Mouse (Mus musculus) c-Kit-negative CD71-positive TER-119-positive erythroid progenitor cells, embryonic 14.5 days (primary cell): ENCODE results near the gene Icam4.
"Not testable (repeated sequence)": the region's sequence is repeated elsewhere in the genome, so short reads cannot be mapped to it uniquely, and the experiment has no call there.

Experiments
- DNase-seq: peaks from one replicate; pipeline ENCODE4 v3.0.0-alpha.2; 2013; ENCODE audit warnings: low read depth, low spot score

The Icam4 gene

GRCm38 (mm10) chr9:21029291-21030054, at the start of gene Icam4:
Icam4 (plus strand) TSS chr9:21029373.
- DNase-seq, result peak; percentile 87

GRCm38 (mm10) chr9:20979769-20980168, 49.4 kb upstream of the Icam4 start:
- DNase-seq, result no peak

GRCm38 (mm10) chr9:20982171-20982570, 47.0 kb upstream of the Icam4 start:
- DNase-seq, result no peak

GRCm38 (mm10) chr9:20983169-20983568, 46.0 kb upstream of the Icam4 start:
- DNase-seq, result no peak

- DNase-seq, result no peak
These were observed 42.1 kb upstream of the Icam4 start for GRCm38 (mm10) chr9:20986952-20987686.

GRCm38 (mm10) chr9:20987953-20988352, 41.2 kb upstream of the Icam4 start:
- no peak for DNase-seq

- DNase-seq, result no peak
These were observed 38.3 kb upstream of the Icam4 start for GRCm38 (mm10) chr9:20990861-20991260.

- DNase-seq, result no peak
These were observed 37.6 kb upstream of the Icam4 start for GRCm38 (mm10) chr9:20991587-20991986.

- DNase-seq, result no peak
These were observed 35.8 kb upstream of the Icam4 start for GRCm38 (mm10) chr9:20993165-20993898.

- no peak for DNase-seq
These were observed 34.1 kb upstream of the Icam4 start for GRCm38 (mm10) chr9:20995069-20995468.

- no peak for DNase-seq
These were observed 32.1 kb upstream of the Icam4 start for GRCm38 (mm10) chr9:20997065-20997464.

- DNase-seq, result not testable (repeated sequence)
These were observed 30.8 kb upstream of the Icam4 start for GRCm38 (mm10) chr9:20998337-20998736.

- no peak for DNase-seq
These were observed 28.4 kb upstream of the Icam4 start for GRCm38 (mm10) chr9:21000811-21001210.

GRCm38 (mm10) chr9:21001651-21002200, 27.4 kb upstream of the Icam4 start:
- no peak for DNase-seq

GRCm38 (mm10) chr9:21002270-21002626, 26.9 kb upstream of the Icam4 start:
- no peak for DNase-seq

GRCm38 (mm10) chr9:21002627-21003551, 26.3 kb upstream of the Icam4 start, which contains the start of gene Mrpl4:
Mrpl4 (plus strand) TSS chr9:21002738.
- DNase-seq, result peak; percentile 72

GRCm38 (mm10) chr9:21007313-21007952, 21.7 kb upstream of the Icam4 start:
- DNase-seq, result no peak

- no peak for DNase-seq
These were observed 21.2 kb upstream of the Icam4 start for GRCm38 (mm10) chr9:21008007-21008406.

GRCm38 (mm10) chr9:21010362-21010761, 18.8 kb upstream of the Icam4 start:
- no peak for DNase-seq

- DNase-seq, result not testable (repeated sequence)
These were observed 18.1 kb upstream of the Icam4 start for GRCm38 (mm10) chr9:21010939-21011541.
